Mouse (Mus musculus): Measurements from ENCODE around the gene Son.

Gene Son

DNA sequence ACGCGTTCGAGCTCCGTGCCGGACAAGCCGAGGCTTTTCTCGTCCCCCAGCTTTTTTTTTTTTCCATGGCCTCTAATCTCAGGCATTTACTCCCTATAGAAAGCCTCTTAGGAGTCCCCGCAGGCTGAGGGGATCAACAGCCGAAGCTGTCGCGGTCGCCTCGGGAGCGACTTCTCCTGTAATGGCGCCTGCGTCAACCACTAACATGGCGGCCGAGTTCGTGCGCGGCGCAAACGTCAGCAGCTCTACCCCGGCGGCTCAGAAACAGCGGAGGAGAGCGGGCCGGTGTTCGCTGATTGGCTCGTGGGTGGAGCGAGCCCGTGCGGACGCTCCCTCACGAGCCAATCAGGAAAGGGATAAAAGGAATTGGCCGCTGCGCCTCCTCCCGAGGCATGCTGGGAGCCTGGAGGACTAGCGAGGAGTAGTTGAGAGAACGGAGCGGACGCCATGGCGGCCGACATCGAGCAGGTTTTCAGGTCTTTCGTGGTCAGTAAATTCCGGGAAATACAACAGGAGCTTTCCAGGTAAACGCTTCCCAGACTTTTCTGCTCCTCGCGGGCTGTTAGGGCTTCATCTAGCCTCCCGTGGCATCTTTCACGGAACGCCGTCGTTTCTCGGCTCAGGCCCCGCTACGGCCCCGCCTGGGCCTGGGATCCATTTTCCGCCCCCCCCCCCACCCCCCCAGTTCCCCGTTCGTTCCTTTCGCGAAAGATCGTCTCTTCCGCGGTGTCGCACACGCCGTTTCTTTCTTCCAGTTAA is at the start of gene Son:
Son (plus strand) TSS at position 46 of the 759 bp plus-strand sequence.
- DNase-seq (ENCODE audit: low spot score in 2 of 2), result peak; percentile 96 to 97

DNA sequence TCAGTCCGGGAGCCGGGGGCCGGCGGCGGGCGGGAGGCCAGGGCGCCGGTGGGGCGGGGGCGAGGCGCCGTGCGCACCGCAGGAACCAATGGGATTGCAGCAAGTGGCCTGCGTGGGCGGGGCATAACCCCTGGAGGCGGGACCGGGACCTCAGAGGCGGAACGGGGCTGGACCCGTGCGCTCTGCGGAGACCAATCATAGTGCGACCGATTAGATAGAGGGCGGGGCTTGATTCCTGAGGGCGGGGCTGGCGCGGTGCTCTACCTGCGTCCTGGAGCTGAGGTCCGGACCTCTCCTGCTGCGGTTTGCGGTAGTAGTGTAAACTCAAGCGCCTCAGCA is 49.7 kb upstream of the Son start, which contains the start of gene Tmem50b:
Tmem50b (minus strand) TSS at position 129 of the 339 bp plus-strand sequence.
- peak; percentile 95 to 99 for DNase-seq (ENCODE audit: low spot score in 2 of 2)

DNA sequence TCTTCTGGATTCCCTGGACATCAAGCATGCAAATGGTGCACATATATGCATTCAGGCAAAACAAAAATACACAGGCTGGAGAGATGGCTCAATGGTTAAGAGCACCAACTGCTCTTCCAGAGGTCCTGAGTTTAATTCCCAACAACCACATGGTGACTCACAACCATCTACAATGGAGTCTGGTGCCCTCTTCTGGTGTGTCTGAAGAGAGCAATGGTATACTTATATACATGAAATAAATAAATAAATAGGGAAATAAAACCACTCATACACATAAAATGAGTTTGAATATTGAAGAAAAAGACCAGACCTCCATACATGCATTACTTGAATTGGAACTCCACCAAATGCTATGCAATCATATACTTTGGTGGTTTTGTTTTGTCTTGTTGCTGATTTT is 48.1 kb upstream of the Son start:
- no peak for DNase-seq (ENCODE audit: low spot score in 2 of 2)

DNA sequence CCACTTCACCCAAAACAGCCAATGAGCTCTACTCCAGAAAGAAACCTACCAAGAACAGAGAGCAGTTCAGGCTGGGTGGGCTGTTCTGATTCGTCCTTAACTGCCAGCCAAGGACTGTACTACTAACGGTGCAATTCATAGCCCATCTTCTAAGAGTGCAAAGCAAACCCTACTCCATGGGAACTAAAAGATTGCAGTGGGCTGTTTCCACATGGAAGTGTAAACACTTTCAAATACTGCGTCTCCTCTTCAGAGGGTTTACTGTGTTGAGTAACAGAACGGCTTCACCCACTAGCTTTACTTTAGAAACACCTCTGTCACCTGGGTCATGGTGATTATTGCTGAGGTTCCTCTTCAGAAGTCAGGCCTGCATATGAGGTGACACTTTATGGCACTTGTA is 46.2 kb upstream of the Son start:
- no peak for DNase-seq (ENCODE audit: low spot score in 2 of 2)

DNA sequence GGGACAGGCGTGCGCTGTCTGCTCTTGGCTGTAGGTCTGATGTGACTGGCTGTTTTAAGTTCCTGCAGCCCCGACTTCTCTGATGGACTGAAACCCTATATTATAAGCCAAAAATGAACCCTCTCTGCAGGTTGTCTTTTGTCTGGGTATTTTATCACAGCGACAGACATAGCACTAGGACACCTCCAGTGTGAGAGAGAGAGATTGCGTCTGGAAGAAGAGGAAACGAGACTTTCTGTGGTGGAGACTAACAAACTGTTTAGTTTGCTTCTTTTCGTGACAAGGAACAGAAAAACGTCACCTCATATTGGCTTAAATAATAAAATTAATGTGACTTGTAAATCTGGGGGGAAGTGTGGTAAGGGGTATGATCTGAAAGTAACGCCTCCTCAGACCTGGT is 45.6 kb upstream of the Son start:
- DNase-seq (ENCODE audit: low spot score in 2 of 2), result no peak

DNA sequence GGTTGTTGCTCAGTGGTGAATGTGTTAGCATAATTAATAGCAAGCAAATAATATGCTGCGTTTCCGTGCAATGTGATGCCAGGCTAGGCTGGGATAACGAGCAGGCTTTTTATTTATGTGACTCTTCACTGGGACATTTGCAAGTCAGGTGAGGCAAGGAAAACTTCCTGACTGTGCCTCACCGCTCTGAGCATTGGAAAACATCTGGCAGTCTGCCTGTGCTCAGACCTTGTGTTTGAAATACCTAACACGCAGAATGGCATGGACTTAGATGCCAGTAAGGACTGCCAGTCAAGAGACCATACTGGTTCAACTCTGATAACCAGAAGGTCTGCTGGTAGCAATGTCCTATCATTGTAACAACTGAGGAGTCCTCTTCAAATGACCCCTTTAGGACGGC is 42.1 kb upstream of the Son start:
- no peak for DNase-seq (ENCODE audit: low spot score in 2 of 2)

DNA sequence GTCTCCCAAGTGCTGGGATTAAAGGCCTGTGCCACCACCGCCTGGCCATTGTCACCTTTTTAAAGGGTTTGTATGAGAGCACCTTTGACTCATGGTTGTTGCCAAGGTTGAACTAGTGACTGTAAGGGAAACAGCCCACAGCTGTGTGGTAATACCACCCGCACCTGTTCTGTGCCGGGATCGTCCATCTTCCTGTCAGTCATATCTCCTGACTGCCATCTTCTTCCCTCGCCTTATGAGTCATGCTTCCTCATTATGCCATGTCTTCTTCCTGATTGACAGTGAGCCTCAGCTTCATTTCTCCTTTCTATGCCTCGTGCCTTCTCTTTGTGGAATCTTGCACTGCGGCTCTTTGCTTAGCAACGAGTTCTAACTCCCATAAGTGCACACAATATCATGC is 40.3 kb upstream of the Son start:
- no peak for DNase-seq (ENCODE audit: low spot score in 2 of 2)

DNA sequence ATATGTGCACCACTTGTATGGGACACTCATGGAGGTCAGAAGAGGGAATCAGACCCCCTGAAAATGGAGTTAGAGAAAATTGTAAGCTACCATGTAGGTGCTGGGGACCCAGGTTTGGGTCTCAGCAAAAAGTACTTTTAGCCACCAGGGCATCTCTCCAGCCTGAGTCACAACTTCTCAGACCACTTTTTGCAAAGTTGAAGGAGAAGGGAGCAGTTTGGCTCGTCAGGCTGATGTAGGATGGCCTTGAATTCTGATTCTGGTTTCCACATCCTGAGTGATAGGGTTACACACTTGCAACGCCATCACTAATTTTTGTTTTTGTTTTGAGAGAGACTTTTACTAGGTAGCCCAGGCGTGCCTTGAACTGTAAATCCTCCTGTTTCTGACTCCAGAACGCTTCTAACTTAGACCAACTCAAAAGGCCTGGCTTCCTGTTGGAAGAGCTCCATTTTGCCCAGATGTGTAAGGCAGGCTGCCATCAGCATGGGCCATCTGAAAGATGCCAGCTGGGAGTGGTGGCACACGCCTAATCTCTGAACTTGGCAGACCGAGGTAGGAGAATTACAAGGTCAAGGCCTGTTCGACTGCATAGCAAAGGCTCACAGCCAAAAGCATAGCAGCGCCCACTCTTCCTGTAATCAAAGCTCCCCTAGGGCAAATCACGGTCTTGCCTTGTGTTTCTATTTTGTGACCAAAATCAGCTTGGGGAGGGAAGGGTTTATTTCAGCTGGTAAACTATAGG is 37.6 kb upstream of the Son start:
- DNase-seq (ENCODE audit: low spot score in 2 of 2), result no peak

DNA sequence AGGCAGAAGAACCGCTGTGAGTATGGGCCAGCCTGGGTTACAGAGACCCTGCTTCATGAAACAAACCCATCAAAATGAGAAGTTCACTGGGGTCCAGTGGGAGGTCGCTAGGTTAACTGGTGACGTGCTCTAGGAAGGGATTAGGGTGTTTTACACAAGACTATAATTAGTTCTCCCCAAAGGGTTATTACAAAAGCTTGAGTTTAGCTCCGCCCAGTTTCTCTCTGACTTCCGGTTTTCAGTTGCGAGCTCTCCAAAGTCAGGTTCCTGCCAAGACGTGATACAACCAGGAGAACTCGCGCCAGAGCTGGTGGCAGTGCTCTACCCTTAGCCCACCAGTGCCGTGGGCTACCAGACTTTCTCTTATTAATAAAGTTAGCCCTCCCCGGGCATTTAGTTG is 36.1 kb upstream of the Son start:
- no peak for DNase-seq (ENCODE audit: low spot score in 2 of 2)

DNA sequence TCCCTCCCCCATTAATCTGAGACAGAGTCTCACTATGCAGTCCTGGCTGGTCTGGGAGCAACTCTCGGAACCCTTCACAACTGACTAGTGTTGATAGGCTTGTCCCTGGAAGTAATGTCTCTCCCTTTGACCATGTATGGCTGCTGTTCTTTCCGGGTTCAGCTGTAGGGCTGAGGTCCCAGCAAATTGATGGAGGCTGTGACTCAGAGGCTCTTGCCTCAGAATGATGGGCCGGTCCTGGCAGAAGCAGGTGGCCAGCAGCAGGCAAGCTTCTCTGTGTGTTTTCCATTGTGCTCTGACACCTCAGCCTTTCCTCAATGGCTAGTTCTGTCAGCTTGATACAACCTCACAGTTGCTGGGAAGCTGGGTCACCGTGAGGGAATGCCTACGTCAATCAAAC is 34.8 kb upstream of the Son start:
- no peak for DNase-seq (ENCODE audit: low spot score in 2 of 2)

DNA sequence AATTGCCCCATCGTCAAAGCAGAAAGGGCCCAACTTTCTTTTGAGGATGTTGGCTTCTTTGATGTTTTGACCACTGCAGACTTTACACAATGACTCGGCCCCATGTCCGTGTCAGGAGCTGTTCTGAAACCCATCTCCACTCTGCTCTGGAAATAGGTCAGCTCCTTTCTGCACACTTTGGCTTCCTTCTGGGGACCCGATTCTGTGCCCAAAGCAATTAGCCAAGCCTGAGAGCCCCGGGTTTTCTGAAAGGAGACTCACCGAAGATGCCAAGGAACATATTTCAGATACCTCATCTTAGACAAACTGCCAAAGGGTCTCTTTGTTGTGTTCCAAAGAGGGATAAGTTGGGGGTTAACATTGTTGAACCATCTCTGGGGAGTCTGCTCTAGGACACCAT is 32.8 kb upstream of the Son start:
- no peak for DNase-seq (ENCODE audit: low spot score in 2 of 2)

DNA sequence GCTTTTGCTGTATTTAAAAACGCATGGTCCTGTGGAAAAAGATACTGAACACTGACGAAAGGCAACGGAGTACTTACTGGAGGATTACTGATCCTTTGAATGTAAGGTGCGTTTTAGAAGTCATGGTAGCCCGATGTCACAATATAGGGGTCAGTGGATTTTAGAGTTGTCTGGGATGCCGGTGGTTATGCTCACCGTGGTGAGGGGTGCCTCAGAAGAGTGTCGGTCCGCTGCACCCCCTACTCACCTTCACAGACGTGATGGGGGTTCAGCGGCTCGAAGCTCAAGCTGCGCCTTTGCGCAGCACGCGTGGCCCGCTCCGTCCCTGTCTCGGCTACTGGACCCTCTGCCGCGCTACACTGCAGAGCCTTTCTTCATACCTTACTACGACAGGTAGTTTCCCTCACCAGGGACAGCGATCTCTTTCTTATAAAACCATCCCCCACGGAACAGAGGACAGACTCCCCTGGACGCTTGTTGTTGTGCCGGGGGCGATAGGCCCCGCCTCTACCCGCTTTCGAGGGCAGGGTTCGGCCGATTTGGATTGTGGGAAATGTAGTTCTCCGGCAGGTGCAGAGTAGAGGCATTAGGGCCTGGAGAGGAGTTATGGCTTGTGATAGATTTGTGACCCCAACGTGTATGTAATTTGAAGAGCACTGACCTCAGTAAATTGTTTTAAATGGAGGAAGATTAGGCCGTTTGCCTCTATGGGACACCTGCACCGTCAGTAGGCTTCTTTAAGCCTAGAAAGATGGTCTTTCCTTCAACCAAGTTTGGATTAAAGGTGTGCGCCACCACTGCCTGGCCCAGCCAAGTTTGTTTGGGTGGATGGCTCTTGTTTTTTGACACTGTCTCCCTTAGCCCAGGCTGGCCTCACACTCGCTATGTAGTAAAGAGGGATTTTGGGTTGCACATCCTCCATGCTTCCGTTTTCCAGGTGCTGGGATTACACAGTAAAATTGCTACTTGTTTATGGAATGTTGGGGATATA is 28.5 kb upstream of the Son start, which contains the start of gene Dnajc28:
Dnajc28 (minus strand) TSS at position 516 of the 991 bp plus-strand sequence.
- DNase-seq (ENCODE audit: low spot score in 2 of 2), result peak; percentile 54 to 73

DNA sequence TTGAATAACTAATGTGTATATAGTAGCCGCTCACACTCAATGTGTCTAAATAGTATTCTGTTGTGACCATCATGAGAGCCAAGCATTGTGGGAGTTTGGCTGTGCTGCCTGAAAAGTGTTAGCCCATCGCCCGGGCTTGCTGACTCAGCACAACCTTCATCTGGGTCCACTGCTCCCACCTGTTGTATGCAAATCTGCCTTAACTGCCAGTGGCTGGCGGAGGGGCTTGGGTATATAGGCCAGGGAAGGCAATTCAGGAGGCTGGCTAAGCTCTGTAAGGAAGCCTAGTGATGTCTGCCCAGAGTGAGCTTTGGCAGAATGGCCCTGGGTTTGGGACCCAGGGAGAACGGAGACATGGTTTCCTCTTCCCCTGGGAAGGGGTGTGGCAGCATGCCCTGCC is 27.1 kb upstream of the Son start:
- DNase-seq (ENCODE audit: low spot score in 2 of 2), result no peak

DNA sequence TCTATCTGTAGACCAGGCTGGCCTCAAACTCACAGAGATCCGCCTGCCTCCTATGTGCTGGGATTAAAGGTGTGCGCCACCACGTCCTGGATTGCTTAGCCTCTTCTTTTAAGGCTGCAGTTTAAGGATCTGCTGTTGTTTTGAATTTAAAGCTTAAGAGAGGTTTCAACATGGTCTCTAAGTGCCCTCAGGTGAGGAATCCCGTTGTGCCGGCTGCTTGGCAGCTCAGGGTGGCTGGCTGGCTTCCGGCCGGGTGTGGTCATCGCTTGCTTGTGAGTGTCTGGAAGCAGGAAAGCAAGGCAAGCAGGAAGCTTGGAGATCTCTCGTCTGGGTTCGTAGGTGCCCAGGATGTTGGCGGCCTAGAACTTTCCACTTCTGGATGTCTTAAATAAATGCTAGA is 26.3 kb upstream of the Son start:
- DNase-seq (ENCODE audit: low spot score in 2 of 2), result no peak

DNA sequence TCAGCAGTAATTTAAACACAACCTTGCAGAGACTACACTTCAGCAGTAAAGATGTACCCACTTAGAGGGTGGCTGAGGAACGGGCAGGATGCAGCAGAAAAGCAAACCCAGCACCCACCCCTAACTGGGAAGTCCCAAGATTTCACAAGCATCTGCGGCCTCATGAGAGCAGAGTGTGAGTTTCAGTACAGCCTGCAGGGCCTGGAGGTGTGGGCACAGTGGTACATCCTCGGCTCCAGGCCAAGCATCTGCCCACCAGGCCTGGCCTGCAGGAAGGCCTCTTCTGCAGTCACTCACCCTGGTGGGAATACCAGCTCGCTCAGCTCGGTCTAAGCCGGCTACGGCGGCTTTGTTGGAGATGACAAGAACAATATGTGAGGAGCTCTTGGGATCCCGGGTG is 24.2 kb upstream of the Son start:
- DNase-seq (ENCODE audit: low spot score in 2 of 2), result no peak

DNA sequence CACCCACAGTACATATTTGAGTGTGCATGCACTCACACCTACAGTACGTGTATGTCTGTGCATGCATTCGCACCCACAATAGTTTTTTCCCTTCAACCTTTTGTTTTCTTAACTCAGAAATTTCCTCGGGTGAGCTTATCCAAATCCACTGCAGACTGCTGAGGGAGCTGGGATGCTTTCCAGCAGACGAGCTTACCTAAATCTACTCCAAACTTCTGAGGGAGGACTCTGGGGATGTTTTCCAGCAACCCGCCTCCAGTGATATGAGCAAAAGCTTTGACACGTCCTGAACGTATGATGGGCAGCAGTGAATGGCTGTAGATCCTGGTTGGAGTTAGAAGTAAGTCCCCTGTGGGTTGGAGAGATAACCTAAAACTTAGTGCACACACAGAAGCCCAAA is 19.5 kb upstream of the Son start:
- no peak for DNase-seq (ENCODE audit: low spot score in 2 of 2)

DNA sequence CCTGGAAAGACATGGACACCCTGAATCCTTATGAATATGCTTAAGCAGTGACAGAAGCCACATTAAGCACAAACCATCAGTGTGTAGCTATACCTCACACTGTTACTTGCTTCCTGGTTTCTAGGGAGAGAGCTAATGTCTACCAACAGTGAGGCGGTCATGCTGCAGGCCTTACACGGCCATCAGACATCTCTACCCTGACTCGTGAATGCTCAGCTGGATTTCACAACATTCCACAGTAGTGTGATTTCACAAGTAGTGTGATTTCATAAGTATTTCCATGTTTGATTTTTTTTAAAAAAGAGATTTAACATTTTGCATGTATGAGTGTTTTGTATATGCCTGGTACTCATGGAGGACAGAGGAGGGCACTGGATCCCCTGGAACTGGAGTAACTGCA is 18.6 kb upstream of the Son start:
- no peak for DNase-seq (ENCODE audit: low spot score in 2 of 2)

DNA sequence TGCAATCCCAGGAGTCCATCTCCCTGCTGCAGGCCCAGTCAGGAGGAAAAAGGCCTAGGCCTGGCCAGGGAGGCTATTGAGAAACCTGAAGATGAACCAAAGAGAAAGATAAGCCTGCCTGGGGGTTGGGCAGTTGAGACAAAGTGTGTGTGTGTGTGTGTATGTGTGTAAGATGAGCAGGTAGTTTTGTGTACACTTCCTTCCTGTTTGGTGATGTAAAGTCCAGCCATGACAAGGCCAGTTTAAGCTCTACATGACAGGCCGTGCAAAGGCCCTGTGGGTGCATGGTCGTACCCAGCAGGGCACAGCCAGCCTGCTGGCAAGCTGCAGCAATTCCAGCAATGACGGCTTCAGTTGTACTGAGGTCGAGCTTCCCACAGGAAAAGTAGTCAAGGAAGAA is 17.6 kb upstream of the Son start:
- DNase-seq (ENCODE audit: low spot score in 2 of 2), result no peak

DNA sequence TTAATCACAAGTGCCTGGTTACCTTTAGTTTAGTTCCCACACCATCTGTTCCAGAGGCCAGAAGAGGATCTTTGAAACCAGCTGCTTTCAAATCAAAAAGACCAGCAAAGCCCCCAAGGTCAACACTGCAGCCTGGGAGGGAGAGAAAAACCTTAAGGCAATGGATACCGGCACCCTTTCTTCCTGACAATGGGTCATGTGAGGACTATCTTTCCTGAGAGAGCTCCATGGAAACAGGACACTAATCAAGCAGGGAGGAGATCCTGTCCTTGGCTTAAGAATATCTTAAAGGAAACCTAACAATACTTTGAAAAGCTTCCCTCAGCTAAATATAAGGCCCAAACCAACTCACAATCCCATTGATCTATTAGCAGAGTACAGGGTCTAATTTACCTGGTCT is 16.7 kb upstream of the Son start:
- no peak for DNase-seq (ENCODE audit: low spot score in 2 of 2)

DNA sequence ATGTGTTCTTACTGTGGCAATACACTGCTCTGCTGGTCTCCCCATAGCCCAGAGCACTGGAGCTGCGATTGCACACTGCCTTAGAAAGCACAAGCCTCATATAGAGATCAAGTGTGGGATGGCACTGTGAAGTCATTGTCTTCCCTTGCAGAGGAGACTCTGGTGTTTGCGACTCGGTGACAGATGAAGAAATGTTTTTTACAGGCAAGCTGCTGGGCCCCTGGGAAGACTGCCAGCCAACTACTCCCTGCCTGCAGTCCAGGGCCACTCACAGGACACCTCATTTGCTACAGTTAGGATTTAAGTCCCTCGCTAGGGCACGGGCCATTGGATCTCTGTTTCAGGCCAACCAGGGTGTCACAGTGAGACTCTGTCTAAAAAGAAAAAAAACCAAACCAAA is 14.9 kb upstream of the Son start:
- no peak for DNase-seq (ENCODE audit: low spot score in 2 of 2)

DNA sequence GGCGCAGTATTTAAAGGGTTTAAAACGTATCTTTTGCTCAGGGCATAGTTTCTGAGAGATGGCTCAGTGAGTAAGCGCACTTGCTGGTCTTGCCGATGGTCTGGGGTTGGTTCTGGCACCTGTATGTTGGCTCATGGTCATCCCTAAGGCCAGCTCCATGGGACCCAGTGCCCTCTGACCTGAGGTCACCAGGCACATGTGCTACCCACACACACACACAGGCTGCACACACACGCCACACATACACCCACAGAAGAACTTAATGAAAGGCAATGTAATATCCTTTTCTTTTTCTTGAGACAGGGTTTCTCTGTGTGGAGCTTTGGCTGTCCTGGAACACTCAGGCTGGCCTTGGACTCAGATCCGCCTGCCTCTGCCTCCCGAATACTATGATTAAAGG is 14.4 kb upstream of the Son start:
- no peak for DNase-seq (ENCODE audit: low spot score in 2 of 2)

DNA sequence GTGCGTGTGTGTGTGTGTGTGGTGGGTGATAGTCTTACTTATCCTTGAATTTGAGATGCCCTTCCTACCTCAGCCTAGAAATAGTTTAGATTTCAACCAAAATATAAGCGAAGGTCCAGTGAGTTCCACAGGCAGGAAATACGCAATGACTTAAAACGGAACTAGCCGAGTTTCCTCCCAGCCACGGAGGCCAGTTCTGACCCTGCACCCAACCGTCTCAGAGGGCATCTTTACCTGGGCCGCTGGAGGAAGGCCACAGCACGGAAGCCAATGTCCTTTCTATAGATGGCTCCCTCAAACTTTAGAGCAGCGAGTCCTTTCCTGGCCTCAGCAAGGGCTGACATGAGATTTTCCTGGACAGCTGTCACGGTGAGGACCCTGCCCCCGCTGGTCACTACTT is 13.7 kb upstream of the Son start:
- DNase-seq (ENCODE audit: low spot score in 2 of 2), result no peak

Data from frontal cortex, postnatal 14 days (tissue).